Mouse (Mus musculus) hematopoietic stem cell, adult 5-6 weeks (primary cell): ENCODE data around the gene Marcksl1. TPM values are rescaled to one million over a fixed set of nuclear protein-coding genes. Genes with fewer than 3 reads are reported as not detected.
"Not testable (repeated sequence)": the region's sequence is repeated elsewhere in the genome, so short reads cannot be mapped to it uniquely, and the experiment has no call there.

Source experiments
- ATAC-seq, 2 experiments: fragments of 125-278 bp in 1 of 2; replicated peaks in 1 of 2; 2 replicates each; pipeline ENCODE4 v1.8.0; 2016 to 2017; ENCODE audit warnings: inconsistent platforms in 2 of 2, mild to moderate bottlenecking in 2 of 2, moderate number of reproducible peaks in 2 of 2, low read depth in 1 of 2, moderate TSS enrichment in 1 of 2; ENCODE audit not compliant: low FRiP score in 2 of 2, poor library complexity in 2 of 2, severe bottlenecking in 2 of 2, insufficient read depth in 1 of 2, low TSS enrichment in 1 of 2
- total RNA-seq: library from RNA; stranded (forward); fragments of 172-1452, 232-1000 nt; gene quantifications from 2 replicates; pipeline ENCODE4 v1.2.3, GENCODE M21; 2017

Gene Marcksl1
- total RNA-seq, 1 experiment from 2014 or later: 228 TPM

- ATAC-seq: no peak
Observed at GRCm38 (mm10) chr4:129507434-129508236, 5.7 kb upstream of the Marcksl1 start.

GRCm38 (mm10) chr4:129508237-129508515 is 5.2 kb upstream of the Marcksl1 start:
- ATAC-seq: no peak

DNA sequence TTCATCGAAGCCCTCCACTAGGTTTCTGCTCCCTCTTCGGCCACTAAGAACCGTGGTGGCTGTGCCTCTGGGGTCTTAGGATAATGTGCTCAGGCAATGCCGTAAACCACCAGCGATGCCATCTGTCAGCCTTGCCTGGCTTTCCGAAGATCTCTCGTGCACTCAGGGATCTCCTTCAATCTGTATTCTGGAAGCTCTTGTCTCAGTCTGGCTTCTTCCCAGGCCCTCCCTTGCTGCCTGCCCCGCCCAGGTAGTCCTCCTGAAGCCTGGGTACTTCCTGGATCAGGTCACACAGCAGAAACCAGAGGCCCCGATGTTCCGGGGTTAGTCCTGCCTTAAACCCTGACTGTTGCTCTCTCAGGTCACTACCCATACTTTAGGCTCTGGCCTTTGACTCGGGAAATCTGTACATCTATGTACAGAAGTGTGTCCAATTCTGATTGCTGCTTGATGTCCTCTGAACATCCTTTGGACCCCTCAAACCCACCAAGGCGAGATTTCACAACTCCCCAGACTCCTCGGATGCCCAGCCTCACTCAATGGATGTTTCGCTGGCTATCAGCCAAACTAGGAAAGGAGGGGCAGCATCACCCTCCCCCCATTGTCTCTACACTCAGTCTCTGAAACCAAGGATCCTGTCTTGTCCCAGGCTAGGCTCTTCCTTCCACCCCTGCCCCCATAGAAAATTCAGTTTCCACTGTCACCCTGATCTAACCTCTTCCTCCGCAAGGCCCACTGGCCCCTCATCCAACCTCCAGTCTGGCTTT is 4.4 kb upstream of the Marcksl1 start:
- ATAC-seq: no peak

- ATAC-seq: no peak
Observed at GRCm38 (mm10) chr4:129509650-129510049, 3.7 kb upstream of the Marcksl1 start.

DNA sequence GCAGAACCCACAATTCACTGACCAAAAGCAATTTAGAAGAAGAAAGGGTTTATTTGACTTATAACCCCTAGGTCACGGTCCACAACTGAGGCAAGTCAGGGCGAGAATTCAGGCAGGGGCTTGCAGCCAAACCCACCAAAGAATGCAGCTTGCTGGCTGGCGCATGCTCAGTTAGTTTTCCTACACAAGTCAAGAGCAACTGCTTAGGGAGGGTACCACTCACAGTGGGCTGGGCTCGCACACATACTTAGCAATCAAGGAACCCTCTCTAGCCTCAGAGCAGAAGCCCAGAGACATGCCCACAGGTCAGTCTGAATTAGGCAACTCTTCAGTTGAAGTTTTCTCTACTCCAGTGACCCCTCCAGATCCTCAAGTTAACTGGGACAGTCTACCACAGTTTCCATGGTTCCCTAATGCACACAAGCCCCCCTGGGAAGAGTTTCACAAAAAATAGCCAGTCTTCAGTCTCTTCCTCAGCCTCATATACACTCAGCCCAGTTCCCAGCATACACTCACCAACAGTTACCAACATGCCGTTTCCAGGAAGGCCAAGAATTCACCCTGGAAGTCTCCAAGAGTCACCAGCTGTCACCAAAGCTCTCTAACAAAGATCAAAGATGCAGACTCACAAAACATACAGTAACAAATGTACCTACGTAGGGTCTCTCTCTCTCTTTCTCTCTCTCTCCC is 2.5 kb upstream of the Marcksl1 start:
- ATAC-seq: no peak

DNA sequence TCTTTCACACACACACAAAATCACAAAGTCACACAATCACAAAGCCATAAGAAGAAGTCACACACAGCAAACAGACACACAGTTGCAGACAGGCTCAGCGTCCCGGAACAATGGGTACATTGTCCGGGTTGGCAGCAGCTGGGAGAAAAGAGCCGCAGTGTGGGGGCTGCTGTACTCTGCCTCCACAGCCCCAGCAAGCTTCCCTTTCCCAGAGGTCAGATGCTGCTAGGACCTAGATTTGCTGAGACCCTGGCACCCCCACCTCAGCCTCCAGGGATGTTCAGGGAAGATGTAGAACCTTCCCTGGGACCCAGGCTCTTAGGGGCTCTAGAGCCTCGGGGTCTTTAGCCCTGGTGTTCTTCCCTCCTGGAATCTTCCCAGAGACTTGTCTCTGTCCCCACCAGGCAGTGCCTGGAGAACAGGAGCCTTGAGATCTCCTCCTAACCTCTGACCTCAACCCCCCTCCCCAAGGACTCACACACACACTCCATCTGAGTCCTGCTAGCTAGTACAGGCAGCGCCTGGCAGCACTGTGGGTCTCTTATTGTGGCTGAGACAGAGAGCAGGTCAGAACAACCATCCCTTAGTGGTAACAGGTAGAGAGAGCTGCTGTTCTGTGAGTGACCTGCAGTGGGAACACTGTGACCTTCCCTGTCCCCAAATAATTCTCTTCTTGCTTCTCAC is 1.8 kb upstream of the Marcksl1 start:
- no peak for ATAC-seq

GRCm38 (mm10) chr4:129513891-129514290 is 510 bp downstream of the Marcksl1 start:
- ATAC-seq: no peak

DNA sequence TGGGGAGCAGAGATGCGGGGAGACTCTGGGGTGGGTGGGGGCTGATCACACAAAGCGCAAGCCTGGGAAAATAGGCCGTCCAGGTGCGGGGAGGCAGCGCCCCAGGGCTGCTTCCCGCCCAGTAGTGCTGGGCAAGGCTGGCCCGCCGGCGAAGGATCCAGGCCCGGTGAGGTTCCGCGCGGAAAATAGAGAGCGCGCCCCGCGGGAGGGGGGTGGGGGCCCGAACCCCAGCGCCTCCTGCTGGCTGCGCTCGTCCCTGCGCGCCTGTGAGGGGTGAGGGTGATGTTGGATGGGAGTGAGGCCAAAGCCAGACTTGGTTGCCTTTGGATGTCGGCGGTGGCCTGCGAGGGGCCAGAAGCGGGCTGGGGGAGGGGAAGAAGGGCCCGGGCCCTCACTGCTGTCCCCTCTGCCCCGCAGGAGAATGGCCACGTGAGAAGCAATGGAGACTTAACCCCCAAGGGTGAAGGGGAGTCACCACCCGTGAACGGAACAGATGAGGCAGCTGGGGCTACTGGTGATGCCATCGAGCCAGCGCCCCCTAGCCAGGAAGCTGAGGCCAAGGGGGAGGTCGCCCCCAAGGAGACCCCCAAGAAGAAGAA is 1.0 kb downstream of the Marcksl1 start:
- peak; percentile 34 to 55; a peak in 2 of 4 replicates for ATAC-seq

DNA sequence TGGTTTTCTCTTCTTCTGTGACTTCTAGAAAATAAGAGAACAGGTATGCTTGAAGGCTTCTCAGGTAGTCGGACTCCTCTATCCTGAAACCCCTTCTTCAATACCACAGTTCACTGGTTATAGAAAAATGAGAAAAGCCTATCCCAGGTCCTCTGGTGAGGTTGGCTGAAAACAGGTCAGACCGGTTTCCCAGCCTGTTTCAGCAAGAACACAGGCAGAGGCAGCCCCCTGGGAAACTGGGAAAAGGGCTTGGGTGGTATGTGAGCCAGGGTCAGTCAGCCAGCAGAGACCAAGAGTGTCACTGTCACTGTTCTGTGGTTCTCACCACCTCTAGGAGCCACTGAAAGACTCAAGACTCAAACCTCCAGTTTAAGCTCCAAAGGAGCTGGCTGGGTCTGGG is 3.5 kb downstream of the Marcksl1 start:
- ATAC-seq: no peak

DNA sequence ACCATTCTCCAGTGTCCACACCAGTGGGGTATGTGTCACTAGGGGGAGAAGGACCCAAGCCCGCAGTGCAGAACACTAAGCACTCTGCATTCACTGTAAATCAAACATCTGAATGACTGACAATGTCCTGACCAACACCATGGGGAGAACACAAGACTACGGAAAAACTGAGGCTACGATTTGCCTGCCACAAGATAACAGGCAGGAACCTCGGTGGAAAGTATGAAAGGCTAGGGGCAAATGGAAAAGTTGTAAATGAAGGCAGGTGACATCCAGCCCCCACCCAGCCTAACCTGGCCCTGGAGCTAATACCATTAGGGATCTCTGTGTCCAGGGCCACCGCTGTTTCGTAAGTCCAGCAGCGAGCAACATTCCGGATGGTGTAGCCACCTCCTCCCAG is 5.1 kb downstream of the Marcksl1 start:
- ATAC-seq: no peak

DNA sequence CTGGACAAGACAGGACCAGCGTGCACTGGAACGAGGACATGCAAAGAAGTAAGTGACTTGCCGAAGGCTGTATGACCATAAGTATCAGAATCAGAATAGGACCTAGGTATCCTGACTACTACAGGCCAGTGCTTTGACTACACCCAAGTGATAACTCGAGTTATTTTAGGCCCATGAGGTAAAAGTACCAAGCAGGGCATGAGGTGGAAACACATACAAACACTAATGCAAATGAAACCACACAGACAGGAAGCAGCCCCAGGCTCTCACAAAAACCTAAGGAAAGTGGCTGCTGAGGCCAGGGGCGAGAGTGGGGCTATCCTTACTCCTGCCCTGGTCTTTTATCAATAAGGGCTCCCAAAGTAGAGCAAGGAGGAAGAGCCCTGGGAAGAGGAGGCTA is 12.0 kb downstream of the Marcksl1 start:
- ATAC-seq: no peak

DNA sequence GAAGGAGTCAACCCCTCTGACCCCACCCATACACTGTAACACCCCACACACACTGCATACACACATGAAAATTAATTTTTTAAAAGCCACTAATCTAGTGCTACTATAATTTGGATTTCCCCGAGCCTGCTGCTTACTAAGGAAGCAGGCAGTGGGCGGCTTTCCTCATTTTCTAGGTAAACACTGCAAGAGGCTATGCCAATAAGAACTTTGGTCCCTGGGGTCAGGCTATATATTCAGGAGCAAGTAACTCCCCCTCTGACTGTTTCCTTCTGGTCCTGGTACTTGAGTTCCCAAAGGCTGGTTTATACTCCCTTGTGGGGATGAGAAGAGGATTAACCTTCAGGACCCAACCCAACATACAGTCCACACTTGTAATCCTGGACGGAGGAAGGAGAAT is 12.5 kb downstream of the Marcksl1 start:
- no peak for ATAC-seq

- ATAC-seq: not testable (repeated sequence)
Observed at GRCm38 (mm10) chr4:129528901-129529300, 15.5 kb downstream of the Marcksl1 start.

DNA sequence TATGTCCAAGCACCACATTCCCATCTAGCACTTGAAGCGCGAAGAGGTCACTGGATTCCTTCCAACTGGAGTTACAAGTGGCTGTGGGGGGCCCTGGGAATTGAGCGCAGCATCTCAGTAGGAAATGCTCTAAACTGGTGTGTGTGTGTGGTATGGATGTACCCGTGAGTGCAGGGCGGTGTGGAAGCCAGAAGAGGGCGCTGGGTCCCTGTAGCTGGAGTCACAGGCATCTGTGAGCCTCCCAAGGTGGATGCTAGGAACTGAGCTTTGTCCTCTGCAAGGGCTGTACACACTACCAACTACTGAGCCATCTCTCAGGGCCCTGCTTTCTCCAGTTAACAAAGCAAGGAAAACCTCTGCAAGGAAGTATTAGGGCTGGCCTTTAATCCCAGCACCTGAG is 26.6 kb downstream of the Marcksl1 start:
- no peak for ATAC-seq

GRCm38 (mm10) chr4:129541868-129542591 is 28.6 kb downstream of the Marcksl1 start:
- ATAC-seq: no peak

GRCm38 (mm10) chr4:129542592-129543141 is 29.3 kb downstream of the Marcksl1 start, which contains the start of gene Hdac1:
Hdac1 (minus strand) TSS chr4:129542713.
- ATAC-seq: peak; percentile 96
